ENCODE assay signal across 8 mouse cellular contexts in genomic region chr9:95750037-95750511, GRCm38 (mm10). TPM values are rescaled to one million over a fixed set of nuclear protein-coding genes. Genes with fewer than 3 reads are reported as not detected.
DNase-seq lines count a peak whose midpoint lies in the region; ATAC-seq and TF ChIP-seq lines count a peak whose summit lies in the region.

TSS of gene Trpc1 (minus strand) at chr9:95750375.

- no peak for TF ChIP-seq CTCF in E14TG2a.4 (conservative IDR thresholded peaks at IDR 0.05; ENCODE audit: low read length)

- H3K4me1 ChIP-seq in E14TG2a.4 (replicated peaks; ENCODE audit: low read depth, low read length): peaks cover 6% of the 10 kb centered on the region
- peaks cover 8% of the 10 kb centered on the region for H3K4me1 ChIP-seq in forebrain, embryonic 13.5 days

- intact Hi-C loops in heart, postnatal 10 days (cut with DNase I): loop anchor here (5.0 kb wide), 1 partner anchor 102 kb away; no protein-coding TSS in a partner anchor

- ATAC-seq in cerebellum, adult (ENCODE audit: insufficient number of reproducible peaks, low FRiP score, low TSS enrichment): peak; percentile 93
- peak; percentile 99 for ATAC-seq in forebrain, embryonic 13.5 days
- ATAC-seq in neutrophil, adult 5-6 weeks (ENCODE audit: extremely low read depth, insufficient number of reproducible peaks, low FRiP score, poor library complexity, severe bottlenecking): peak; percentile 36; the same call in 1 of the 2 replicates

- peak within 1 kb of the TSS; percentile 44 for H3K27ac ChIP-seq in forebrain, embryonic 13.5 days

- H3K36me3 ChIP-seq in E14TG2a.4 (ENCODE audit: insufficient read depth, low read length): no peaks in the 10 kb centered on the region
- H3K36me3 ChIP-seq in forebrain, embryonic 13.5 days (ENCODE audit: poor library complexity, severe bottlenecking): no peaks in the 10 kb centered on the region

- H3K9ac ChIP-seq in forebrain, embryonic 13.5 days: peak within 1 kb of the TSS; percentile 86

- peak within 1 kb of the TSS; percentile 93 for H3K4me3 ChIP-seq in E14TG2a.4 (replicated peaks; ENCODE audit: low read length)
- H3K4me3 ChIP-seq in forebrain, embryonic 13.5 days: peak within 1 kb of the TSS; percentile 92

- no peaks in the 10 kb centered on the region for H3K9me3 ChIP-seq in E14TG2a.4 (ENCODE audit: low read length)
- no peaks in the 10 kb centered on the region for H3K9me3 ChIP-seq in forebrain, embryonic 13.5 days (replicated peaks)

- H3K27me3 ChIP-seq in E14TG2a.4 (ENCODE audit: insufficient read depth, low read length): peaks cover 33% of the 10 kb centered on the region
- peaks cover 8% of the 10 kb centered on the region for H3K27me3 ChIP-seq in forebrain, embryonic 13.5 days

- H3K4me2 ChIP-seq in forebrain, embryonic 13.5 days: peak within 1 kb of the TSS; percentile 84

- WGBS in forebrain, embryonic 13.5 days: 1% methylated on average over 30 of the region's 56 CpGs
- 1% methylated on average over 56 of the region's 56 CpGs for WGBS in large intestine, adult 2 months

- DNase-seq in heart, postnatal 10 days: peak; percentile 83 to 85
- DNase-seq in large intestine, adult 2 months (ENCODE audit: low read depth, low spot score): peak; percentile 51
- DNase-seq in lung, adult 18-20 months: peak; percentile 69 to 76
- peak; percentile 18 to 31 for DNase-seq in thymus, adult 18-20 months

RNA-seq across cellular contexts. Expression of gene Trpc1, which starts in this region (rescaled TPM):
- polyA plus RNA-seq in forebrain, embryonic 13.5 days (2015; fragmentation: Nextera tagmentation; extraction: Ambion mirVana): 3.2 and 3.6 TPM in 2 replicates
- 1 to 10 TPM; 8.9 to 9.1 TPM for total RNA-seq in heart, postnatal 10 days (2021)
- 0.68 and 1.6 TPM in 2 replicates for polyA plus RNA-seq in large intestine, adult 2 months (2012; rRNA removed)
- 0.58 and 0.74 TPM in 2 replicates for total RNA-seq in neutrophil, adult 5-6 weeks (2017)

Comparison
In these comparisons a context has a peak if more than half of its experiments do, and no peak if none do; other contexts are left out.
1. Peak in every context shown above with its lines: DNase-seq, ATAC-seq, H3K4me3 ChIP-seq and H3K27ac ChIP-seq.
2. Peak in ATAC-seq in neutrophil, adult 5-6 weeks; RNA of the gene not detected or under 1 TPM.
3. ATAC-seq: peak in every context shown above with its lines; median percentile 99 in forebrain, embryonic 13.5 days; 93 in cerebellum, adult; 36 in neutrophil, adult 5-6 weeks.
4. DNase-seq: peak in every context shown above with its lines; median percentile 84 in heart, postnatal 10 days; 72 in lung, adult 18-20 months; 51 in large intestine, adult 2 months; 24 in thymus, adult 18-20 months.